Mouse (Mus musculus): ENCODE data around the gene Crot. TPM values are rescaled to one million over a fixed set of nuclear protein-coding genes. Genes with fewer than 3 reads are reported as not detected.

Crot gene
- polyA plus RNA-seq (2015; fragmentation: Nextera tagmentation; extraction: Ambion mirVana), result 51.6 and 55.3 TPM in 2 replicates

- Histone ChIP-seq H3K4me3 (replicated peaks) (peak within 1 kb of the TSS; percentile 66), H3K36me3 (no peaks in the 10 kb centered on the region), H3K27me3 (replicated peaks) (no peaks in the 10 kb centered on the region), H3K4me1 (replicated peaks) (0 out of 2 replicates have a peak, but pooled peaks cover 2% of the 10 kb centered on the region), H3K4me2 (replicated peaks) (peak within 1 kb of the TSS; percentile 71), H3K9me3 (no peaks in the 10 kb centered on the region), H3K27ac (peak within 1 kb of the TSS; percentile 83), H3K9ac (peak within 1 kb of the TSS; percentile 71)
- peak; percentile 99 for ATAC-seq
- 0% methylated on average over 51 of the region's 57 CpGs for WGBS
Observed at GRCm38 (mm10) chr5:8996686-8997512, at the start of gene Crot. TSS of gene Crot (minus strand) at chr5:8997324.

GRCm38 (mm10) chr5:9045904-9046303 lies 48.8 kb upstream of the Crot start:
- Histone ChIP-seq H3K4me2 (replicated peaks) (no peak overlapping the region), H3K4me3 (replicated peaks) (no peak overlapping the region), H3K27me3 (replicated peaks) (no peaks in the 10 kb centered on the region), H3K9ac (no peak overlapping the region), H3K27ac (no peak overlapping the region), H3K4me1 (replicated peaks) (0 out of 2 replicates have a peak, but pooled peaks cover 3% of the 10 kb centered on the region), H3K9me3 (no peaks in the 10 kb centered on the region), H3K36me3 (no peaks in the 10 kb centered on the region)
- ATAC-seq, result no peak
- 83% methylated on average over 8 of the region's 8 CpGs for WGBS

- H3K9me3 ChIP-seq, result no peaks in the 10 kb centered on the region
- H3K27me3 ChIP-seq (replicated peaks), result no peaks in the 10 kb centered on the region
- 55% methylated on average over 2 of the region's 2 CpGs for WGBS
- no peak overlapping the region for H3K27ac ChIP-seq
- H3K4me2 ChIP-seq (replicated peaks), result no peak overlapping the region
- ATAC-seq, result no peak
- H3K9ac ChIP-seq, result no peak overlapping the region
- H3K4me1 ChIP-seq (replicated peaks), result 0 out of 2 replicates have a peak, but pooled peaks cover 3% of the 10 kb centered on the region
- no peak overlapping the region for H3K4me3 ChIP-seq (replicated peaks)
- H3K36me3 ChIP-seq, result no peaks in the 10 kb centered on the region
Observed at GRCm38 (mm10) chr5:9044821-9045220, 47.7 kb upstream of the Crot start.

- Histone ChIP-seq H3K9ac (no peak overlapping the region), H3K9me3 (no peaks in the 10 kb centered on the region), H3K4me3 (replicated peaks) (no peak overlapping the region), H3K27me3 (replicated peaks) (no peaks in the 10 kb centered on the region), H3K4me2 (replicated peaks) (no peak overlapping the region), H3K4me1 (replicated peaks) (0 out of 2 replicates have a peak, but pooled peaks cover 3% of the 10 kb centered on the region), H3K27ac (no peak overlapping the region), H3K36me3 (no peaks in the 10 kb centered on the region)
- 72% methylated on average over 8 of the region's 8 CpGs for WGBS
- peak; percentile 31 for ATAC-seq
Observed at GRCm38 (mm10) chr5:9043582-9044267, 46.6 kb upstream of the Crot start.

- H3K4me1 ChIP-seq (replicated peaks), result 0 out of 2 replicates have a peak, but pooled peaks cover 3% of the 10 kb centered on the region
- H3K4me3 ChIP-seq (replicated peaks), result no peak overlapping the region
- no peaks in the 10 kb centered on the region for H3K27me3 ChIP-seq (replicated peaks)
- H3K4me2 ChIP-seq (replicated peaks), result no peak overlapping the region
- ATAC-seq, result no peak
- H3K27ac ChIP-seq, result no peak overlapping the region
- 80% methylated on average over 10 of the region's 10 CpGs for WGBS
- no peak overlapping the region for H3K9ac ChIP-seq
- no peaks in the 10 kb centered on the region for H3K36me3 ChIP-seq
- H3K9me3 ChIP-seq, result no peaks in the 10 kb centered on the region
Observed at GRCm38 (mm10) chr5:9042721-9043416, 45.7 kb upstream of the Crot start.

GRCm38 (mm10) chr5:9040665-9041215 lies 43.6 kb upstream of the Crot start:
- H3K4me2 ChIP-seq (replicated peaks), result no peak overlapping the region
- no peaks in the 10 kb centered on the region for H3K27me3 ChIP-seq (replicated peaks)
- no peak overlapping the region for H3K27ac ChIP-seq
- WGBS, result 51% methylated on average over 3 of the region's 3 CpGs
- no peak overlapping the region for H3K9ac ChIP-seq
- H3K9me3 ChIP-seq, result no peaks in the 10 kb centered on the region
- no peak overlapping the region for H3K4me3 ChIP-seq (replicated peaks)
- no peaks in the 10 kb centered on the region for H3K36me3 ChIP-seq
- peak; percentile 52 for ATAC-seq
- 0 out of 2 replicates have a peak, but pooled peaks cover 3% of the 10 kb centered on the region for H3K4me1 ChIP-seq (replicated peaks)

- H3K9ac ChIP-seq, result no peak overlapping the region
Observed at GRCm38 (mm10) chr5:9039978-9040377, 42.9 kb upstream of the Crot start.

GRCm38 (mm10) chr5:9037292-9037691 lies 40.2 kb upstream of the Crot start:
- Histone ChIP-seq H3K27ac (no peak overlapping the region), H3K4me2 (replicated peaks) (no peak overlapping the region), H3K9me3 (no peaks in the 10 kb centered on the region), H3K27me3 (replicated peaks) (no peaks in the 10 kb centered on the region), H3K36me3 (no peaks in the 10 kb centered on the region), H3K4me3 (replicated peaks) (no peak overlapping the region), H3K4me1 (replicated peaks) (no peaks in the 10 kb centered on the region), H3K9ac (no peak overlapping the region)
- ATAC-seq, result peak; percentile 45; the same call in 1 of the 2 replicates
- 70% methylated on average over 4 of the region's 4 CpGs for WGBS

More at GRCm38 (mm10) chr5:9039978-9040377, 42.9 kb upstream of the Crot start:
- 0 out of 2 replicates have a peak, but pooled peaks have one; percentile 4 for ATAC-seq
- H3K4me2 ChIP-seq (replicated peaks), result no peak overlapping the region
- no peak overlapping the region for H3K27ac ChIP-seq
- 58% methylated on average over 7 of the region's 7 CpGs for WGBS
- H3K27me3 ChIP-seq (replicated peaks), result no peaks in the 10 kb centered on the region
- H3K36me3 ChIP-seq, result no peaks in the 10 kb centered on the region
- H3K4me3 ChIP-seq (replicated peaks), result no peak overlapping the region
- 0 out of 2 replicates have a peak, but pooled peaks cover 3% of the 10 kb centered on the region for H3K4me1 ChIP-seq (replicated peaks)
- H3K9me3 ChIP-seq, result no peaks in the 10 kb centered on the region

GRCm38 (mm10) chr5:9035457-9035856 lies 38.3 kb upstream of the Crot start:
- H3K27me3 ChIP-seq (replicated peaks), result no peaks in the 10 kb centered on the region
- no peak overlapping the region for H3K4me2 ChIP-seq (replicated peaks)
- no peak for ATAC-seq
- no peak overlapping the region for H3K27ac ChIP-seq
- H3K36me3 ChIP-seq, result no peaks in the 10 kb centered on the region
- no peaks in the 10 kb centered on the region for H3K9me3 ChIP-seq
- WGBS, result 87% methylated on average over 4 of the region's 4 CpGs
- H3K4me3 ChIP-seq (replicated peaks), result no peak overlapping the region
- no peak overlapping the region for H3K9ac ChIP-seq
- no peaks in the 10 kb centered on the region for H3K4me1 ChIP-seq (replicated peaks)

- no peak overlapping the region for H3K4me3 ChIP-seq (replicated peaks)
- H3K4me1 ChIP-seq (replicated peaks), result no peaks in the 10 kb centered on the region
- peak; percentile 48; the same call in 1 of the 2 replicates for ATAC-seq
- no peak overlapping the region for H3K27ac ChIP-seq
- no peak overlapping the region for H3K9ac ChIP-seq
- H3K9me3 ChIP-seq, result no peaks in the 10 kb centered on the region
- H3K4me2 ChIP-seq (replicated peaks), result no peak overlapping the region
- H3K36me3 ChIP-seq, result no peaks in the 10 kb centered on the region
- 81% methylated on average over 9 of the region's 9 CpGs for WGBS
- H3K27me3 ChIP-seq (replicated peaks), result no peaks in the 10 kb centered on the region
Observed at GRCm38 (mm10) chr5:9034535-9034934, 37.4 kb upstream of the Crot start.

- no peak overlapping the region for H3K9ac ChIP-seq
- H3K4me3 ChIP-seq (replicated peaks), result no peak overlapping the region
- 90% methylated on average over 5 of the region's 5 CpGs for WGBS
- H3K4me2 ChIP-seq (replicated peaks), result no peak overlapping the region
- no peak for ATAC-seq
- no peaks in the 10 kb centered on the region for H3K27me3 ChIP-seq (replicated peaks)
- H3K27ac ChIP-seq, result no peak overlapping the region
- no peaks in the 10 kb centered on the region for H3K4me1 ChIP-seq (replicated peaks)
- H3K9me3 ChIP-seq, result no peaks in the 10 kb centered on the region
- no peaks in the 10 kb centered on the region for H3K36me3 ChIP-seq
Observed at GRCm38 (mm10) chr5:9033843-9034242, 36.7 kb upstream of the Crot start.

- H3K27ac ChIP-seq, result no peak overlapping the region
- no peaks in the 10 kb centered on the region for H3K27me3 ChIP-seq (replicated peaks)
- no peak for ATAC-seq
- whole genome bisulfite sequencing, result 89% methylated on average over 1 of the region's 1 CpGs
- H3K9me3 ChIP-seq, result no peaks in the 10 kb centered on the region
- no peak overlapping the region for H3K4me2 ChIP-seq (replicated peaks)
- H3K4me1 ChIP-seq (replicated peaks), result no peaks in the 10 kb centered on the region
- no peaks in the 10 kb centered on the region for H3K36me3 ChIP-seq
- H3K9ac ChIP-seq, result no peak overlapping the region
- H3K4me3 ChIP-seq (replicated peaks), result no peak overlapping the region
Observed at GRCm38 (mm10) chr5:9032641-9033040, 35.5 kb upstream of the Crot start.
